Mouse (Mus musculus) heart, adult 2 months (tissue): ENCODE measurements around the gene Unk.

Experiments
- CTCF ChIP-seq: fragments of 200-600 bp; IDR thresholded peaks from 2 replicates; pipeline ENCODE4 v1.8.1; 2022; ENCODE audit warnings: antibody characterized with exemption, mild to moderate bottlenecking, moderate library complexity
- EP300 ChIP-seq: fragments of 200-500 bp; IDR thresholded peaks from 2 replicates; pipeline ENCODE4 v1.6.1; 2011; ENCODE audit warnings: low read depth, low read length, control low read depth; ENCODE audit not compliant: insufficient read depth
- POLR2A ChIP-seq: fragments of 200-500 bp; IDR thresholded peaks from 2 replicates; pipeline ENCODE4 v1.6.1; 2011; ENCODE audit warnings: mild to moderate bottlenecking, low read depth, low read length, control low read depth; ENCODE audit not compliant: insufficient read depth

GRCm38 (mm10) chr11:116103572-116103971 lies 73.5 kb downstream of the Unk start:
- no peak for TF ChIP-seq POLR2A
- no peak for TF ChIP-seq CTCF
- no peak for TF ChIP-seq EP300
